Mouse (Mus musculus): ENCODE results near the gene Zfp697.
"Not testable (repeated sequence)": the region's sequence is repeated elsewhere in the genome, so short reads cannot be mapped to it uniquely, and the experiment has no call there.

GRCm38 (mm10) chr3:98547641-98548040 lies 165.4 kb downstream of the Zfp697 start:
- not testable (repeated sequence) for TF ChIP-seq POLR2A, CTCF (IDR thresholded peaks at IDR 0.05; ENCODE audit: extremely low read depth, insufficient read depth, low read length)
